Mouse (Mus musculus) small intestine, adult 2 months (tissue): ENCODE measurements around the gene Fndc3b.

ENCODE experiments used
- CTCF ChIP-seq: fragments of 200-500 bp; IDR thresholded peaks from 2 replicates; pipeline ENCODE4 v1.5.1; 2012; ENCODE audit warnings: low read depth, mild to moderate bottlenecking, control low read depth, inconsistent platforms, low read length, moderate library complexity, mixed read lengths; ENCODE audit not compliant: insufficient replicate concordance, insufficient read length; ENCODE audit errors: extremely low read depth
- POLR2A ChIP-seq: fragments of 200-500 bp; IDR thresholded peaks from 2 replicates; pipeline ENCODE4 v1.6.1; 2012; ENCODE audit warnings: low read depth, mild to moderate bottlenecking, control low read depth, inconsistent platforms, low read length, moderate library complexity

GRCm38 (mm10) chr3:27705761-27706160 is 5.3 kb downstream of the Fndc3b start:
- TF ChIP-seq POLR2A (no peak), CTCF (no peak)
